Comparison of ENCODE assay signal across 11 mouse cellular contexts in the genomic region with DNA sequence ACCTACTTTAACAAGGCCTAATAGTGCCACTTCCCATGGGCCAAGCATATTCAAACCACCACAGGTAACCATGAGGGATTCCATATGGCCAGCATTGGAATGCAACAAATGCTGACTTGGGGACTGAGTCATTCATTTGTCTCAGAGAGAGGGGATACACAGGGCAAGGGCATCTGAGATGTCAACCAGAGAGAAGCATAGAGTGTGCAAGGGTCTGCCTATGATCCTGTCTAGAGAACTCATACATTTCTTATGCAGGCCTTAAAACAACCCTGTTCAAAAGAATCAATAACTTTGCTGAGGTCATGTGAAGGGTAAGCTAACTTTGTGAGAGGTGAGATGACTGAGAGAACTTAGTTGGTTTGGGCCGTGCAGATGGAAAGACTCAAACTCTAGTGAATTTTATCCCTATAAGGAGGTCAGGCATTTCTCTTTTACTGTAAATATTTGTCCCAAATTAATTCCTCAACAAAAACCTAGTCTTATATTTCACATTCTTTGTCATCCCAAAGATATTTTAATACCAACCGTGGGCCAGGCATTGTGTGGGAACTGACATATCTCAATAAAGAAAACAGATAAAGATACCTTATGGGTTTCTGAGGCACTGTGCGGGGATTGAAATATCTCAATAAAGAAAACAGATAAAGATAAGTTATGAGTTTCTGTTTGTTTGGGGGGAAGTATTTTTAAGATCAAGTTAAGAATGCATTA.
"Had no signal": no experiment of that assay in that cellular context is flagged by ENCODE, and none has a peak within 500 bp of the region (broad histone marks: within the 10 kb centered on the region; RNA-seq: fewer than 3 reads in every experiment).

No protein-coding gene starts in this region.

- H3K4me3 ChIP-seq: left cerebral cortex, adult 2 months; limb, embryonic 12.5 days; liver, embryonic 13.5 days; midbrain, embryonic 15.5 days; neural tube, embryonic 12.5 days had no signal

- H3K27ac ChIP-seq: left cerebral cortex, adult 2 months; limb, embryonic 12.5 days; liver, embryonic 13.5 days; midbrain, embryonic 15.5 days; neural tube, embryonic 12.5 days had no signal

- H3K9me3 ChIP-seq: limb, embryonic 12.5 days; liver, embryonic 13.5 days; midbrain, embryonic 15.5 days; neural tube, embryonic 12.5 days had no signal

- H3K4me2 ChIP-seq: limb, embryonic 12.5 days; liver, embryonic 13.5 days; midbrain, embryonic 15.5 days; neural tube, embryonic 12.5 days had no signal

- H3K4me1 ChIP-seq: liver, embryonic 13.5 days; midbrain, embryonic 15.5 days; neural tube, embryonic 12.5 days had no signal

- H3K27me3 ChIP-seq: limb, embryonic 12.5 days; liver, embryonic 13.5 days; midbrain, embryonic 15.5 days; neural tube, embryonic 12.5 days had no signal

- DNase-seq: liver; liver, embryonic 13.5 days; liver, postnatal 0 days; thymus, postnatal 4 days had no signal

- H3K9ac ChIP-seq: limb, embryonic 12.5 days; liver, embryonic 13.5 days; liver, postnatal 0 days; midbrain, embryonic 15.5 days; neural tube, embryonic 12.5 days had no signal

- ATAC-seq: hindbrain, embryonic 16.5 days; inflammation-experienced regulatory T-cells, adult 6 months; intestine, postnatal 0 days; liver, postnatal 0 days; midbrain, embryonic 15.5 days had no signal

- H3K36me3 ChIP-seq: limb, embryonic 12.5 days; liver, embryonic 13.5 days; midbrain, embryonic 15.5 days; neural tube, embryonic 12.5 days had no signal
